Mouse (Mus musculus) CH12.LX (cell line): ENCODE data around the gene Cmklr1. TPM values are rescaled to one million over a fixed set of nuclear protein-coding genes. Genes with fewer than 3 reads are reported as not detected.

Experiments used
- DNase-seq: peaks from one replicate; pipeline ENCODE4 v3.0.0-alpha.2; 2013; ENCODE audit errors: extremely low read depth
- H3K27ac ChIP-seq: 2 replicates; pipeline ENCODE4 v1.5.1; 2012; ENCODE audit warnings: low read depth, mild to moderate bottlenecking, control low read depth, moderate library complexity; ENCODE audit not compliant: insufficient read depth
- H3K27me3 ChIP-seq: replicated peaks from 2 replicates; pipeline ENCODE3; 2012; ENCODE audit warnings: inconsistent platforms
- H3K36me3 ChIP-seq, 2 experiments: replicated peaks in 1 of 2; 2 replicates each; pipeline versions ENCODE3 to v1.6.1; 2012; ENCODE audit warnings: inconsistent platforms in 1 of 2, low read length in 1 of 2, mild to moderate bottlenecking in 1 of 2, mixed read lengths in 1 of 2, moderate library complexity in 1 of 2; ENCODE audit not compliant: control insufficient read depth in 1 of 2, insufficient read depth in 1 of 2
- H3K4me1 ChIP-seq, 2 experiments: 2 replicates each; pipeline ENCODE4 v1.6.1; 2012; ENCODE audit warnings: inconsistent platforms in 1 of 2, moderate library complexity in 1 of 2; ENCODE audit not compliant: insufficient read depth in 2 of 2, control insufficient read depth in 1 of 2
- H3K4me2 ChIP-seq: 2 replicates; pipeline ENCODE4 v1.6.1; 2012; ENCODE audit warnings: low read depth, mild to moderate bottlenecking, control low read depth; ENCODE audit not compliant: poor library complexity, insufficient read depth, severe bottlenecking
- H3K4me3 ChIP-seq, 3 experiments: fragments of 150-350 bp in 1 of 3; sonication (generic) in 1 of 3; replicated peaks in 1 of 3; 2 replicates each; pipeline versions ENCODE3 to v1.5.1; 2011 to 2012; ENCODE audit warnings: low read depth in 2 of 3, low read length in 2 of 3, mild to moderate bottlenecking in 2 of 3, moderate library complexity in 2 of 3, control low read depth in 1 of 3, improper control_type of control experiment in 1 of 3, inconsistent platforms in 1 of 3, mixed read lengths in 1 of 3; ENCODE audit not compliant: poor library complexity in 1 of 3
- H3K79me2 ChIP-seq: replicated peaks from 2 replicates; pipeline ENCODE4 v1.6.1; 2012; ENCODE audit warnings: mild to moderate bottlenecking, moderate library complexity; ENCODE audit not compliant: control insufficient read depth, poor library complexity, insufficient read depth, severe bottlenecking; ENCODE audit errors: extremely low read depth
- H3K9ac ChIP-seq: 2 replicates; pipeline ENCODE4 v1.6.1; 2012; ENCODE audit warnings: low read depth, mild to moderate bottlenecking, control low read depth, moderate library complexity; ENCODE audit not compliant: insufficient read depth
- H3K9me3 ChIP-seq: replicated peaks from 2 replicates; pipeline ENCODE3; 2012; ENCODE audit warnings: low read length, inconsistent platforms, mixed read lengths
- BHLHE40 ChIP-seq: IDR thresholded peaks from 2 replicates; pipeline ENCODE4 v1.6.1; 2011; ENCODE audit warnings: mild to moderate bottlenecking, low read depth, low read length, improper control_type of control experiment
- CHD1 ChIP-seq: IDR thresholded peaks from 2 replicates; pipeline ENCODE4 v1.6.1; 2012; ENCODE audit warnings: low read depth, low read length, improper control_type of control experiment, inconsistent platforms
- CHD2 ChIP-seq: IDR thresholded peaks from 2 replicates; pipeline ENCODE4 v1.6.1; 2011; ENCODE audit warnings: low read length, improper control_type of control experiment
- ELF1 ChIP-seq: IDR thresholded peaks from 2 replicates; pipeline ENCODE4 v1.6.1; 2014; ENCODE audit warnings: low read depth, mild to moderate bottlenecking, inconsistent platforms, low read length, improper control_type of control experiment
- HCFC1 ChIP-seq: IDR thresholded peaks from 2 replicates; pipeline ENCODE4 v1.6.1; 2012; ENCODE audit warnings: low read depth, mild to moderate bottlenecking, inconsistent platforms, low read length, improper control_type of control experiment
- JUN ChIP-seq: IDR thresholded peaks from 2 replicates; pipeline ENCODE4 v1.6.1; 2011; ENCODE audit warnings: low read depth, mild to moderate bottlenecking, low read length, improper control_type of control experiment, moderate library complexity; ENCODE audit not compliant: insufficient read depth
- JUND ChIP-seq: conservative IDR thresholded peaks from 2 replicates; pipeline ENCODE4 v1.6.1; 2011; ENCODE audit warnings: low read depth, low read length, improper control_type of control experiment
- KAT2A ChIP-seq: IDR thresholded peaks from 2 replicates; pipeline ENCODE4 v1.6.1; 2012; ENCODE audit warnings: low read length, improper control_type of control experiment, inconsistent platforms; ENCODE audit not compliant: insufficient replicate concordance
- NELFE ChIP-seq: IDR thresholded peaks from 2 replicates; pipeline ENCODE4 v1.6.1; 2011; ENCODE audit warnings: low read depth, low read length, improper control_type of control experiment
- POLR2AphosphoS2 ChIP-seq: IDR thresholded peaks from 2 replicates; pipeline ENCODE4 v1.6.1; 2011; ENCODE audit warnings: low read depth, low read length, improper control_type of control experiment
- RAD21 ChIP-seq: IDR thresholded peaks from 2 replicates; pipeline ENCODE4 v1.6.1; 2011; ENCODE audit warnings: low read depth, mild to moderate bottlenecking, low read length, improper control_type of control experiment, moderate library complexity
- SMC3 ChIP-seq: IDR thresholded peaks from 2 replicates; pipeline ENCODE4 v1.6.1; 2011; ENCODE audit warnings: low read depth, low read length, improper control_type of control experiment
- TBP ChIP-seq: conservative IDR thresholded peaks from 2 replicates; pipeline ENCODE4 v1.6.1; 2011; ENCODE audit warnings: low read depth, low read length, improper control_type of control experiment
- USF1 ChIP-seq: IDR thresholded peaks from 2 replicates; pipeline ENCODE4 v1.6.1; 2014; ENCODE audit warnings: low read depth, mild to moderate bottlenecking, inconsistent platforms, low read length, improper control_type of control experiment
- dilution Hi-C: fragments of 300-500 bp; cut with MboI; formaldehyde crosslinking; loops from 2 replicates; pipeline ENCODE4 v1.14.3; 2020; ENCODE audit warnings: low sequenced_read_pairs; ENCODE audit not compliant: extremely low pct_unique_long_range_greater_than_20kb, extremely low pct_ligation_motif_present
- in situ Hi-C: fragments of 300-500 bp; cut with MboI; formaldehyde crosslinking; loops from 3 replicates; pipeline ENCODE4 v1.14.3; 2019; ENCODE audit warnings: low sequenced_read_pairs, low pct_ligation_motif_present, low pct_unique_long_range_greater_than_20kb, mixed read lengths
- polyA plus RNA-seq: library from polyadenylated mRNA; unstranded; fragments of >175 nt; gene quantifications from 2 replicates; pipeline ENCODE4 v1.2.1, GENCODE M21; 2012; ENCODE audit warnings: low read depth; ENCODE audit not compliant: insufficient read length
- total RNA-seq, 2 experiments: library from RNA; depleted of rRNA; stranded (reverse); fragments of 300-350 nt in 1 of 2; fragments of >200 nt in 1 of 2; gene quantifications; 2 replicates each; pipeline ENCODE4 v1.2.3; 2012 to 2014

The Cmklr1 gene
- total and polyA plus RNA-seq, 3 experiments: not detected

GRCm38 (mm10) chr5:113618716-113619115 lies 31.5 kb downstream of the Cmklr1 start:
- Histone ChIP-seq H3K27ac (no peak overlapping the region), H3K4me2 (no peak overlapping the region), H3K9me3 (peaks cover 19% of the 10 kb centered on the region), H3K4me1 (peaks cover 0 to 7% of the 10 kb centered on the region in 2 experiments; a peak in 2 of 4 replicates), H3K9ac (no peak overlapping the region), H3K27me3 (peaks cover 36% of the 10 kb centered on the region), H3K4me3 (no peak overlapping the region), H3K79me2 (no peaks in the 10 kb centered on the region), H3K36me3 (no peaks in the 10 kb centered on the region)
- no peak for TF ChIP-seq RAD21
- DNase-seq: no peak
- dilution Hi-C loops: no loop called here
- in situ Hi-C loops: no loop called here

- dilution Hi-C loops (no loop called here), in situ Hi-C loops (no loop called here)
- no peaks in the 10 kb centered on the region for H3K4me1 ChIP-seq
- no peak for DNase-seq
- no peak overlapping the region for H3K27ac ChIP-seq
- no peak overlapping the region for H3K4me3 ChIP-seq
- no peaks in the 10 kb centered on the region for H3K36me3 ChIP-seq
- H3K79me2 ChIP-seq: no peaks in the 10 kb centered on the region
- no peak for TF ChIP-seq NELFE
- TF ChIP-seq JUND: no peak
- no peak for TF ChIP-seq BHLHE40
- no peak for TF ChIP-seq TBP
- peaks cover 12% of the 10 kb centered on the region for H3K9me3 ChIP-seq
- H3K9ac ChIP-seq: no peak overlapping the region
- no peak overlapping the region for H3K4me2 ChIP-seq
- H3K27me3 ChIP-seq: peaks cover 73% of the 10 kb centered on the region
Measured at GRCm38 (mm10) chr5:113611771-113612233, 38.4 kb downstream of the Cmklr1 start.

GRCm38 (mm10) chr5:113611131-113611530 lies 39.1 kb downstream of the Cmklr1 start:
- Histone ChIP-seq H3K27me3 (peaks cover 75% of the 10 kb centered on the region), H3K4me1 (no peaks in the 10 kb centered on the region), H3K36me3 (no peaks in the 10 kb centered on the region), H3K9me3 (peaks cover 10% of the 10 kb centered on the region), H3K79me2 (no peaks in the 10 kb centered on the region), H3K9ac (no peak overlapping the region), H3K4me2 (no peak overlapping the region), H3K4me3 (no peak overlapping the region)
- dilution Hi-C loops (no loop called here), in situ Hi-C loops (no loop called here)
- no peak for DNase-seq
- no peak for TF ChIP-seq HCFC1
- TF ChIP-seq JUND: no peak
- TF ChIP-seq ELF1: no peak
- TF ChIP-seq SMC3: no peak
- no peak for TF ChIP-seq POLR2AphosphoS2
- no peak for TF ChIP-seq CHD1
- no peak for TF ChIP-seq JUN
- TF ChIP-seq CHD2: no peak
- no peak for TF ChIP-seq USF1
- no peak for TF ChIP-seq KAT2A
- TF ChIP-seq, all 38 proteins: peak for 0
- no peak overlapping the region for H3K27ac ChIP-seq
